Mouse (Mus musculus) midbrain, embryonic 10.5 days (tissue): ENCODE data around the gene Olfr789. TPM values are rescaled to one million over a fixed set of nuclear protein-coding genes. Genes with fewer than 3 reads are reported as not detected.

Experiments used
- DNase-seq: peaks from one replicate; pipeline ENCODE4 v3.0.0-alpha.2; 2017; ENCODE audit warnings: low spot score
- H3K27ac ChIP-seq: fragments of 300-500 bp; sonication (generic); replicated peaks from 2 replicates; pipeline ENCODE4 v1.5.1; 2016; ENCODE audit warnings: mild to moderate bottlenecking
- H3K27me3 ChIP-seq: fragments of 300-500 bp; sonication (generic); 2 replicates; pipeline ENCODE4 v1.6.1; 2016; ENCODE audit warnings: low read depth, mild to moderate bottlenecking; ENCODE audit not compliant: poor library complexity, severe bottlenecking
- H3K36me3 ChIP-seq: fragments of 300-500 bp; sonication (generic); 2 replicates; pipeline ENCODE4 v1.6.1; 2016; ENCODE audit warnings: mild to moderate bottlenecking, moderate library complexity
- H3K4me1 ChIP-seq: fragments of 300-500 bp; sonication (generic); 2 replicates; pipeline ENCODE4 v1.6.1; 2016
- H3K4me3 ChIP-seq: fragments of 300-500 bp; sonication (generic); 2 replicates; pipeline ENCODE4 v1.5.1; 2016; ENCODE audit warnings: mild to moderate bottlenecking, moderate library complexity
- H3K9me3 ChIP-seq: fragments of 300-500 bp; sonication (generic); replicated peaks from 2 replicates; pipeline ENCODE4 v1.6.1; 2016; ENCODE audit warnings: mild to moderate bottlenecking
- WGBS: fragments of 180-500 bp; shearing (Covaris S2); methylation state at CpG from one replicate; pipeline ENCODE4 v1.1.7; 2016; 5-methylcytosine and 5-hydroxymethylcytosine counted together
- polyA plus RNA-seq: library from polyadenylated mRNA; unstranded; fragments of >200 nt; fragmentation: Nextera tagmentation; extraction: Ambion mirVana; gene quantifications from 2 replicates; pipeline ENCODE4 v1.2.1, GENCODE M21; 2016

The Olfr789 gene
- not detected in 2 replicates for polyA plus RNA-seq

DNA sequence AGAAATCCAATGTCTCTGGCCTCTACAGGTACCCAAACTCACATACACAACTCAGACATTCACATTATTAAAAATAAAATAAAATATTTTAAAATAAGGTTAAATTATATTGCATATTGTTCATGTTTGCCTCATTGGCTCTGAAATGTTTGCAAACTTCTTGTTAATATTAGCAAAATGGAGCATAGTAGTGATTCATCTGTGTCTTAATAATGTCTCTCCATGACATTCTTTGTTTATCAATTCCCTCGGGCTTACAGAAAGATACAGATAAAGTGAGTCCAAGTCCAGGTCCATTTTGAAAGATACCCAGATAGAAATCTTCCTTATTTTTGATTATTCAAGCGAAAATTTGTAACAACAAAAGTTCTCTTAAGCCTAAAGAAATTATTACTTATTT, at the start of gene Olfr789:
TSS of gene Olfr789 (plus strand) at position 301 of the 400 bp plus-strand sequence.
- 76% methylated on average over 2 of the region's 2 CpGs for WGBS

GRCm38 (mm10) chr10:129461562-129461961, 23.0 kb upstream of the Olfr789 start, which contains the start of gene Olfr787:
TSS of gene Olfr787 (plus strand) at chr10:129461862.
- Histone ChIP-seq H3K36me3 (no peaks in the 10 kb centered on the region), H3K4me3 (no peak within 1 kb of the TSS), H3K4me1 (no peaks in the 10 kb centered on the region), H3K27ac (no peak within 1 kb of the TSS), H3K9me3 (no peaks in the 10 kb centered on the region), H3K27me3 (no peaks in the 10 kb centered on the region)
- DNase-seq = no peak
- WGBS = 84% methylated on average over 3 of the region's 3 CpGs

More for the DNA sequence above, at the start of gene Olfr789:
- no peak within 1 kb of the TSS for H3K27ac ChIP-seq
- H3K27me3 ChIP-seq = no peaks in the 10 kb centered on the region
- no peaks in the 10 kb centered on the region for H3K36me3 ChIP-seq
- H3K4me1 ChIP-seq = no peaks in the 10 kb centered on the region
- no peak for DNase-seq
- H3K9me3 ChIP-seq = no peaks in the 10 kb centered on the region
- H3K4me3 ChIP-seq = no peak within 1 kb of the TSS

- no peak for DNase-seq
- Histone ChIP-seq H3K36me3 (no peaks in the 10 kb centered on the region), H3K27ac (no peak within 1 kb of the TSS), H3K9me3 (no peaks in the 10 kb centered on the region), H3K27me3 (no peaks in the 10 kb centered on the region), H3K4me3 (no peak within 1 kb of the TSS), H3K4me1 (no peaks in the 10 kb centered on the region)
Observed at GRCm38 (mm10) chr10:129470698-129471097, 13.9 kb upstream of the Olfr789 start, which contains the start of gene Olfr788. TSS of gene Olfr788 (plus strand) at chr10:129470998.

DNA sequence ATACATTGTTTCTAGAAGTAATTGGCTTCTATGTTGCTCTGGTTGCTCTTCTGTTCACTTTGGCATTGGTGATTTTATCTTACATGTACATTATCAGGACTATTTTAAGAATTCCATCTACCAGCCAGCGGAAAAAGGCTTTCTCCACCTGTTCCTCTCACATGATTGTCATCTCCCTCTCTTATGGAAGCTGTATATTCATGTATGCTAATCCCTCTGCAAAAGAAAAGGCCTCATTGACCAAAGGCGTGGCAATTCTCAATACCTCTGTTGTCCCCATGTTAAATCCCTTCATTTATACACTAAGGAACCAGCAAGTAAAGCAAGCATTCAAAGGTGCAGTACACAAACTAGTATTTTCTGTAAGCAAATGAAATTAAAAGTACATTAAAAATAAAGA, 11.3 kb upstream of the Olfr789 start:
- 67% methylated on average over 2 of the region's 2 CpGs for WGBS
- no peak for DNase-seq
- H3K4me1 ChIP-seq = no peaks in the 10 kb centered on the region
- H3K4me3 ChIP-seq = no peak overlapping the region
- H3K36me3 ChIP-seq = no peaks in the 10 kb centered on the region
- H3K27me3 ChIP-seq = no peaks in the 10 kb centered on the region
- no peaks in the 10 kb centered on the region for H3K9me3 ChIP-seq
- no peak overlapping the region for H3K27ac ChIP-seq

- H3K4me3 ChIP-seq = no peak overlapping the region
- no peaks in the 10 kb centered on the region for H3K9me3 ChIP-seq
- no peaks in the 10 kb centered on the region for H3K4me1 ChIP-seq
- no peaks in the 10 kb centered on the region for H3K36me3 ChIP-seq
- no peak overlapping the region for H3K27ac ChIP-seq
- no peak for DNase-seq
- H3K27me3 ChIP-seq = no peaks in the 10 kb centered on the region
Observed at GRCm38 (mm10) chr10:129473723-129474122, 10.8 kb upstream of the Olfr789 start.

GRCm38 (mm10) chr10:129490101-129490500, 5.5 kb downstream of the Olfr789 start:
- H3K36me3 ChIP-seq = no peaks in the 10 kb centered on the region
- H3K4me3 ChIP-seq = no peak overlapping the region
- DNase-seq = no peak
- 88% methylated on average over 2 of the region's 2 CpGs for WGBS
- no peaks in the 10 kb centered on the region for H3K27me3 ChIP-seq
- H3K4me1 ChIP-seq = no peaks in the 10 kb centered on the region
- H3K27ac ChIP-seq = no peak overlapping the region
- no peaks in the 10 kb centered on the region for H3K9me3 ChIP-seq

- no peak for DNase-seq
- H3K4me3 ChIP-seq = no peak within 1 kb of the TSS
- no peak within 1 kb of the TSS for H3K27ac ChIP-seq
- no peaks in the 10 kb centered on the region for H3K4me1 ChIP-seq
- H3K36me3 ChIP-seq = no peaks in the 10 kb centered on the region
- H3K9me3 ChIP-seq = no peaks in the 10 kb centered on the region
- no peaks in the 10 kb centered on the region for H3K27me3 ChIP-seq
Observed at GRCm38 (mm10) chr10:129498192-129498591, 13.6 kb downstream of the Olfr789 start, which contains the start of gene Olfr790. TSS of gene Olfr790 (plus strand) at chr10:129498492.

DNA sequence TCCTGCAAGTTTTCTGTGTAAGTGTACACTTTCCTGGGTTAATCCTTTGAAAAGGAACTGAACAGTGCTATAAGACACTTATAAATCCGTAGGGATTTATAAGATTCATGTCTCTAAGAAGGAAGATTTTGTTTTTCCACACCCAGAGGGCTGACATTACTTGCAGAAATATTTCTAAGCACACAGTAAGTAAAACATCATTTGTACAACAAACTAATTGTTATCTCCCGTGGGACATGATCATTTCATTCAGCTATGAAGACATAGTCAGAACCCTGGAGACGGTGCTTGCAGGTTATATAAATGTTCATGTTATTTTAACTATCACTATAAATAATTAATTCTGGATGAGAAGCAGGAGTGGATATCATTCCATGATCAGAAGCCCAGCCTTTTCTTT, 36.9 kb downstream of the Olfr789 start, which contains the start of gene Olfr791:
TSS of gene Olfr791 (plus strand) at position 301 of the 400 bp plus-strand sequence.
- H3K4me3 ChIP-seq = no peak within 1 kb of the TSS
- H3K4me1 ChIP-seq = no peaks in the 10 kb centered on the region
- H3K36me3 ChIP-seq = no peaks in the 10 kb centered on the region
- 78% methylated on average over 3 of the region's 3 CpGs for WGBS
- H3K27ac ChIP-seq = no peak within 1 kb of the TSS
- DNase-seq = no peak
- no peaks in the 10 kb centered on the region for H3K9me3 ChIP-seq
- H3K27me3 ChIP-seq = no peaks in the 10 kb centered on the region

- Histone ChIP-seq H3K9me3 (peaks cover 9% of the 10 kb centered on the region; the same call in 1 of the 2 replicates), H3K4me1 (no peaks in the 10 kb centered on the region), H3K4me3 (no peak within 1 kb of the TSS), H3K27ac (no peak within 1 kb of the TSS), H3K27me3 (no peaks in the 10 kb centered on the region), H3K36me3 (no peaks in the 10 kb centered on the region)
- 83% methylated on average over 1 of the region's 1 CpGs for WGBS
- no peak for DNase-seq
Observed at GRCm38 (mm10) chr10:129538862-129539261, 54.3 kb downstream of the Olfr789 start, which contains the start of gene Olfr792. TSS of gene Olfr792 (plus strand) at chr10:129539162.

Other genes starting within 250 kb of the Olfr789 start
- gene Olfr774, start 248.5 kb upstream of the Olfr789 start, polyA plus RNA-seq = not detected in 2 replicates
- gene Olfr775, start 236.3 kb upstream of the Olfr789 start, polyA plus RNA-seq = not detected in 2 replicates
- gene Olfr776, start 225.6 kb upstream of the Olfr789 start, polyA plus RNA-seq = not detected in 2 replicates
- not detected in 2 replicates for gene Olfr777, start 213.3 kb upstream of the Olfr789 start, polyA plus RNA-seq
- not detected in 2 replicates for gene Olfr780, start 166.6 kb upstream of the Olfr789 start, polyA plus RNA-seq
- gene Olfr781, start 155.9 kb upstream of the Olfr789 start, polyA plus RNA-seq = not detected in 2 replicates
- not detected in 2 replicates for gene Olfr782, start 135.9 kb upstream of the Olfr789 start, polyA plus RNA-seq
- gene Olfr784, start 100.7 kb upstream of the Olfr789 start, polyA plus RNA-seq = 0.06 TPM in 1 of 2 replicates, not detected in the other
- gene Olfr785, start 79.3 kb upstream of the Olfr789 start, polyA plus RNA-seq = not detected in 2 replicates
- gene Olfr786, start 57.4 kb upstream of the Olfr789 start, polyA plus RNA-seq = not detected in 2 replicates
- not detected in 2 replicates for gene Olfr787, start 22.9 kb upstream of the Olfr789 start, polyA plus RNA-seq
- not detected in 2 replicates for gene Olfr788, start 13.8 kb upstream of the Olfr789 start, polyA plus RNA-seq
- gene Olfr790, start 13.7 kb downstream of the Olfr789 start, polyA plus RNA-seq = not detected in 2 replicates
- gene Olfr791, start 37.0 kb downstream of the Olfr789 start, polyA plus RNA-seq = not detected in 2 replicates
- not detected in 2 replicates for gene Olfr792, start 54.4 kb downstream of the Olfr789 start, polyA plus RNA-seq
- gene Olfr794, start 82.9 kb downstream of the Olfr789 start, polyA plus RNA-seq = not detected in 2 replicates
- gene Olfr796, start 127.8 kb downstream of the Olfr789 start, polyA plus RNA-seq = not detected in 2 replicates
- gene Olfr798, start 143.2 kb downstream of the Olfr789 start, polyA plus RNA-seq = not detected in 2 replicates
- not detected in 2 replicates for gene Olfr799, start 152.7 kb downstream of the Olfr789 start, polyA plus RNA-seq
- not detected in 2 replicates for gene Olfr800, start 172.9 kb downstream of the Olfr789 start, polyA plus RNA-seq
- not detected in 2 replicates for gene Olfr801, start 189.1 kb downstream of the Olfr789 start, polyA plus RNA-seq
- not detected in 2 replicates for gene Olfr802, start 203.4 kb downstream of the Olfr789 start, polyA plus RNA-seq
- not detected in 2 replicates for gene Olfr803, start 209.5 kb downstream of the Olfr789 start, polyA plus RNA-seq
- not detected in 2 replicates for gene Olfr804, start 218.5 kb downstream of the Olfr789 start, polyA plus RNA-seq
- not detected in 2 replicates for gene Olfr805, start 244.6 kb downstream of the Olfr789 start, polyA plus RNA-seq